Mouse (Mus musculus) megakaryocyte, embryonic 14.5 days (primary cell): ENCODE measurements at regions not wholly inside any gene's neighbourhood (a gene's known extent, or its start where the extent isn't known, plus 50 kb on each side); places are given as distances from the start of the nearest gene placed in this dataset.

Experiments used
- H3K27me3 ChIP-seq: replicated peaks from 2 replicates; pipeline ENCODE3; 2012; ENCODE audit warnings: inconsistent platforms
- H3K36me3 ChIP-seq: replicated peaks from 2 replicates; pipeline ENCODE3; 2012; ENCODE audit warnings: low read length, inconsistent platforms, mixed read lengths
- H3K4me1 ChIP-seq: 2 replicates; pipeline ENCODE4 v1.6.1; 2012; ENCODE audit warnings: inconsistent platforms
- H3K4me3 ChIP-seq: replicated peaks from 2 replicates; pipeline ENCODE3; 2012; ENCODE audit warnings: moderate library complexity, mild to moderate bottlenecking, inconsistent platforms
- H3K9me3 ChIP-seq: 2 replicates; pipeline ENCODE4 v1.6.1; 2012; ENCODE audit warnings: inconsistent platforms
- FLI1 ChIP-seq: IDR thresholded peaks from 2 replicates; pipeline ENCODE4 v1.6.1; 2012; ENCODE audit warnings: low read length, inconsistent platforms, mixed read lengths
- GATA1 ChIP-seq: IDR thresholded peaks from 3 replicates; pipeline ENCODE4 v1.6.1; 2012; ENCODE audit warnings: mixed read lengths, low read length, inconsistent platforms, borderline replicate concordance

- Histone ChIP-seq H3K4me1 (no peaks in the 10 kb centered on the region), H3K4me3 (no peak overlapping the region), H3K36me3 (no peaks in the 10 kb centered on the region), H3K27me3 (no peaks in the 10 kb centered on the region), H3K9me3 (peaks cover 19% of the 10 kb centered on the region)
- TF ChIP-seq FLI1 (no peak), GATA1 (no peak)
Observed at GRCm38 (mm10) chr10:68943239-68943638, 208.0 kb upstream of the Rhobtb1 start.

DNA sequence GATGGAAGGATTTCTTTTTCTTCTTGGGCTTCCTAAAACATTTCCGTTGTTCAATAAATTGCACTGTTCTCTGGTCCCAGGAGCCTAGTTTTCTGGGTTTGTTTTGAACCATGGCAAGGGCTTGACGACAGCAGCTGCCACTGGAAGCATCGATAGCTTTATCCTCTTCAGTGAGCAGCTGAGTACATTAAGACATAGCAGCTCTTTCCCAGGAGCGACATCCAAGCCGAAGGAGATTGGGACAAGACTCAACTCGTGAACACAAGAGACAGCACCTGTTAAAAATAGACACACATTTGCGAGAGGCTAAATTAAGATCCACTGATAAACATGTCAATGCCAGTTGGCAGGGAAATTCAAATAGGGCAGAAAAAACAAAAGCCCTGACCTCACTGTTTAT lies 194.7 kb upstream of the Rhobtb1 start:
- Histone ChIP-seq H3K4me1 (no peaks in the 10 kb centered on the region), H3K36me3 (no peaks in the 10 kb centered on the region), H3K9me3 (peaks cover 18% of the 10 kb centered on the region; the same call in 1 of the 2 replicates), H3K27me3 (no peaks in the 10 kb centered on the region), H3K4me3 (no peak overlapping the region)
- no peak for TF ChIP-seq GATA1

DNA sequence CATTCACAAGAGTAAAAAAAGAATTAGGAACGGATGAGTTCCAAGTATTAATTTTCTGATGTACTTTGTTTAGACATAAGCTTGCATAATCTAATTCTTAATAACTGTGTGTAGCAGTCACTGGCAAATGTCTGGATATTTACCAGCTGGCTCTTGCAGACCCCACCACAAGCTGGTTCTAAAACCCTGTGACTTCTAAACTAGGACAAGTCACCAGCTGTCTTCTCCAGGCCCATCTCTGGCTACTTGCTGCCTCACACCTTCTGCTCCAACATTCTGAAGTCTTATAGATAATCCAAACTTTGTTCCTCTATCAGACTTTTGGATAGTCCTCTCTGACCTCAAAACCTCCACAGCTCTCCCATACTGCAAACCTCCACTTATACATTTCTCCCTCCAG lies 189.9 kb upstream of the Rhobtb1 start:
- Histone ChIP-seq H3K9me3 (peaks cover 38% of the 10 kb centered on the region), H3K36me3 (no peaks in the 10 kb centered on the region), H3K4me1 (no peaks in the 10 kb centered on the region; the same call in 1 of the 2 replicates), H3K4me3 (no peak overlapping the region), H3K27me3 (no peaks in the 10 kb centered on the region)
- TF ChIP-seq GATA1 (no peak), FLI1 (no peak)

DNA sequence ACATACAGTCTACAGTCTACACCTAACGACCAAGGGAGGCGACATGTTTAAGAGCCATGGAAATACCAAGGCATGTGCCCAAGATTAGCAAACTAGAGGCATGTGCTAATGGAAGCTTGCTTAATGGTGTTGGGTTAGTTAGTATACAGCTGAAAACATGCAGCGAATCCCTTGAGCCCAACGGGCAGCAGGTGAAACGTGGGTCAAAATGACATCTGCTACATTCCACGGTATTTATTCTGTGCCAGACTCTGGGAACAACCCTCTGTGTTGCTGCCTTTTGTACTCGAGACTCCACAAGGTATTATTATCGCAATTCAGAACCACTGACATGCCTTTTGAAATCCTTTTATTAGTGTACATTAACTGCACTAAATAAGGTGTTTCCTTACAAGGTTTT lies 188.1 kb upstream of the Rhobtb1 start:
- Histone ChIP-seq H3K4me1 (no peaks in the 10 kb centered on the region; the same call in 1 of the 2 replicates), H3K27me3 (no peaks in the 10 kb centered on the region), H3K9me3 (peaks cover 34% of the 10 kb centered on the region), H3K4me3 (no peak overlapping the region), H3K36me3 (no peaks in the 10 kb centered on the region)
- TF ChIP-seq FLI1 (no peak), GATA1 (no peak)

GRCm38 (mm10) chr10:68965271-68965670 lies 186.0 kb upstream of the Rhobtb1 start:
- Histone ChIP-seq H3K4me3 (no peak overlapping the region), H3K27me3 (no peaks in the 10 kb centered on the region)
- TF ChIP-seq FLI1 (no peak), GATA1 (no peak)

DNA sequence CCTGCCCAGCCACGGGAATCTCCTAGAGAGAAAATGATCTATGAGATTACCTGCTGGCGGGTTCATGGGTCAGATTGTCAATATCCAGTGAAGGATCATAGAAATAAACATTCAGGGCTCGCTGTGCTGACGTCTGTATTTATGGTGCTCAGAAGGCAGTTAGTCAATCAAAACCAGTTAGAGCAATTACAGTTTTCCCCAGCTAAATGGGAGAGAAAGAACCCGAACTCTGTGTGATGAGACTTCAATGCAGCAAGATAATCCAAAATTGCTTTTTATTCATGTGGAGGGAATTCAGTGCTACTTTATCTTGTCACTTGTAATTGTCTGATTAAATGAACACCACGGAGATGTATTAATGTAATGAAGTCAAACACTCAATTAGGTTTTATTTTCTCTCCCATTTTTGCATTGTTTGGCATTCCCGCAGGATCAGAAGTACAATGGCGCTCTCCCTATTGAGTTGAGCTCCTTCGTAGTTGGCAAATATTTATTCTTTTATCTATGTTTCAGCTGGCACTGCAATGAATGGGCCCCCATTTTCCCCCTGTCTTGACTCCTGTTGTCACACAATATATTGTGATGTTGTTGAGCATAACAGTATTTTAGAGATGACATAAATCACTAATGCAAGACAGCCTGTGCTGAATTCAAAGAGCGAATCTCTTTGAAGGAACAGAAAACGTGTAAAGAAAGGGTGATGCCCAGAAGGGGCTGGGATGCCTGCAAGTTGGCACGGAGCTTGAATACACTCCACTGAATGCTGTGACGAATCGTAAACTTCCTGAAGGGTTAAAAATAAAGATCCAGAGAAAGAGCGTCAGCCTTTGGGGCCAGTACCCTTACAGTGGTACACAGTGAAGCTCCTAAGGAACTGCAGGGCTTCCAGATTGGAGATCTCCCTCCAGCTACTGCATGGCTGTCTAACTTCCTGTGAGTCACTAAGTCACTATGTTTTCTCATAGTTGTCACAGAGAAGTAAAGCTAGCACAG lies 183.0 kb upstream of the Rhobtb1 start:
- Histone ChIP-seq H3K36me3 (no peaks in the 10 kb centered on the region), H3K4me3 (no peak overlapping the region), H3K4me1 (no peaks in the 10 kb centered on the region; the same call in 1 of the 2 replicates), H3K27me3 (no peaks in the 10 kb centered on the region), H3K9me3 (peaks cover 44% of the 10 kb centered on the region)
- TF ChIP-seq GATA1 (no peak), FLI1 (no peak)

More at GRCm38 (mm10) chr10:68965271-68965670, 186.0 kb upstream of the Rhobtb1 start:
- no peaks in the 10 kb centered on the region; the same call in 1 of the 2 replicates for H3K4me1 ChIP-seq
- no peaks in the 10 kb centered on the region for H3K36me3 ChIP-seq
- H3K9me3 ChIP-seq: peaks cover 34% of the 10 kb centered on the region

- H3K4me3 ChIP-seq: no peak overlapping the region
- H3K36me3 ChIP-seq: no peaks in the 10 kb centered on the region
- H3K27me3 ChIP-seq: no peaks in the 10 kb centered on the region
- H3K4me1 ChIP-seq: no peaks in the 10 kb centered on the region
- TF ChIP-seq GATA1 (no peak), FLI1 (no peak)
- peaks cover 31% of the 10 kb centered on the region for H3K9me3 ChIP-seq
Observed at GRCm38 (mm10) chr10:68970521-68970920, 180.7 kb upstream of the Rhobtb1 start.

GRCm38 (mm10) chr10:68974771-68975170 lies 176.5 kb upstream of the Rhobtb1 start:
- Histone ChIP-seq H3K4me1 (no peaks in the 10 kb centered on the region), H3K4me3 (no peak overlapping the region), H3K36me3 (no peaks in the 10 kb centered on the region), H3K9me3 (peaks cover 18% of the 10 kb centered on the region; the same call in 1 of the 2 replicates), H3K27me3 (no peaks in the 10 kb centered on the region)
- no peak for TF ChIP-seq GATA1
- TF ChIP-seq FLI1: no peak

DNA sequence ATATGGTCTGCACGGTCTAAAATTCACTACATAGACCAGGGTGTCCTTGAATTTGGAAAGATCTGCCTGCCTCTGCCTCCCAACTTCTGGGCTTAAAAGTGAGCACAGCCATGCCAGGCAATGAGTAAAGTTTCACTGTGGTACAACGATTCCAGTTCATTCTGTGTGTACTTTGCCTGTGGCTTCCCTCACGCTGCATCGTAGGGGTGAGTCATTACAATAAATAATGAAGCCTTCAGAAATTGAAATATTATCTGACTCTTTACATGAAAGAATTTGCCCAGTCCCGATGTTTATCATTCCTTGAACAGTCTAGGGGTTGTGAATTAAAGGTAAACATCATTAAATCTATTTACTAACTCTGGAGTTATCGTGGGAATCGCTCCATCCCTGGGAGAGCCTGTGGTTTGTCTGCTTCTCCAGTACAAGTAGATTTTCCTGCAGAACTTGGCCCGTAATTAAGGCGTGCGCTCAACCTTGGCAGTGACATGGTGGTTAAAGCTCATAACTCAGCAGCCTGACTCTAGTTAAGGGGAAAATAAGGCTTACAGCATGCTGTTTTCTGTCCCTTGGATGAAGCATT lies 174.7 kb upstream of the Rhobtb1 start:
- Histone ChIP-seq H3K4me3 (no peak overlapping the region), H3K4me1 (no peaks in the 10 kb centered on the region), H3K36me3 (no peaks in the 10 kb centered on the region), H3K9me3 (0 out of 2 replicates have a peak, but pooled peaks cover 6% of the 10 kb centered on the region), H3K27me3 (no peaks in the 10 kb centered on the region)
- TF ChIP-seq GATA1: no peak
- TF ChIP-seq FLI1: no peak

DNA sequence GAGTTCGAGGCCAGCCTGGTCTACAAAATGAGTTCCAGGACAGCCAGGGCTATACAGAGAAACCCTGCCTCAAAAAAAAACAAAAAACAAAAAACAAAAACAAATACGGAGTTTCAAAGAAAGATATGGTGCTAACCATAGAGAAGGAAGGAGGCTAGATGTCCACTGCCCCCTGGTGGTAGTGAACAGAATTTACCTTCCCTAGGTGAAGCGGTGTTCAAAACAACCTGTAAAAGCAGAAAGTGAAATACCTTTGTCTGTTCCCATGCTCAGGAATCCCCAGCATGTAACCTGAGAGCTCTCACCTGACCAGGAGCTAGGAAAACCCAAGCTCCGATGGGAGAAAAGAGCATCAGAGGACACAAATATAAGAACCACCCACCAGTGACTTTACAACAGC lies 173.1 kb upstream of the Rhobtb1 start:
- TF ChIP-seq GATA1 (no peak), FLI1 (no peak)
- Histone ChIP-seq H3K9me3 (0 out of 2 replicates have a peak, but pooled peaks cover 5% of the 10 kb centered on the region), H3K4me1 (no peaks in the 10 kb centered on the region), H3K4me3 (no peak overlapping the region), H3K27me3 (no peaks in the 10 kb centered on the region), H3K36me3 (no peaks in the 10 kb centered on the region)
